Mouse (Mus musculus) ES-E14 (cell line): Measurements from ENCODE around the gene Dda1. TPM values are rescaled to one million over a fixed set of nuclear protein-coding genes. Genes with fewer than 3 reads are reported as not detected.

ENCODE experiments used
- DNase-seq: peaks from one replicate; pipeline ENCODE4 v3.0.0-alpha.2; 2013; ENCODE audit warnings: low read depth, low spot score
- H3K27ac ChIP-seq: 2 replicates; pipeline ENCODE4 v1.5.1; 2012; ENCODE audit warnings: low read depth, mild to moderate bottlenecking, low read length, moderate library complexity, mixed read lengths; ENCODE audit not compliant: poor library complexity, insufficient read depth, severe bottlenecking
- H3K36me3 ChIP-seq: 2 replicates; pipeline ENCODE4 v1.6.1; 2012; ENCODE audit warnings: mild to moderate bottlenecking, low read length, moderate library complexity, mixed read lengths; ENCODE audit not compliant: control insufficient read depth, poor library complexity, insufficient read depth, severe bottlenecking
- H3K4me1 ChIP-seq, 2 experiments: fragments of 150-350 bp in 1 of 2; sonication (generic) in 1 of 2; 2 replicates each; pipeline ENCODE4 v1.6.1; 2012; ENCODE audit warnings: low read length in 2 of 2, mild to moderate bottlenecking in 1 of 2, mixed read lengths in 1 of 2; ENCODE audit not compliant: control insufficient read depth in 2 of 2, insufficient read depth in 2 of 2, poor library complexity in 1 of 2
- H3K4me3 ChIP-seq, 2 experiments: fragments of 150-350 bp in 1 of 2; sonication (generic) in 1 of 2; 2 replicates each; pipeline ENCODE4 v1.5.1; 2012; ENCODE audit warnings: low read length in 2 of 2, low read depth in 1 of 2, mild to moderate bottlenecking in 1 of 2, mixed read lengths in 1 of 2; ENCODE audit not compliant: insufficient read depth in 1 of 2, poor library complexity in 1 of 2, severe bottlenecking in 1 of 2
- H3K9ac ChIP-seq: 2 replicates; pipeline ENCODE4 v1.6.1; 2012; ENCODE audit warnings: low read depth, mild to moderate bottlenecking, low read length, mixed read lengths; ENCODE audit not compliant: poor library complexity, insufficient read depth, severe bottlenecking
- H3K9me3 ChIP-seq: fragments of 150-350 bp; sonication (generic); 2 replicates; pipeline ENCODE4 v1.6.1; 2012; ENCODE audit warnings: low read depth, mild to moderate bottlenecking, low read length; ENCODE audit not compliant: control insufficient read depth, insufficient read depth
- CHD2 ChIP-seq: IDR thresholded peaks from 2 replicates; pipeline ENCODE4 v1.6.1; 2014; ENCODE audit warnings: mild to moderate bottlenecking, low read depth, low read length, inconsistent platforms
- HCFC1 ChIP-seq: IDR thresholded peaks from 2 replicates; pipeline ENCODE4 v1.6.1; 2012; ENCODE audit warnings: low read length, inconsistent platforms, borderline replicate concordance; ENCODE audit not compliant: insufficient read depth
- MAFK ChIP-seq: IDR thresholded peaks from 2 replicates; pipeline ENCODE4 v1.6.1; 2014; ENCODE audit warnings: mild to moderate bottlenecking, low read depth, low read length, inconsistent platforms; ENCODE audit not compliant: insufficient read depth
- ZC3H11A ChIP-seq: IDR thresholded peaks from 2 replicates; pipeline ENCODE4 v1.6.1; 2012; ENCODE audit warnings: low read depth, mild to moderate bottlenecking, inconsistent platforms, low read length, borderline replicate concordance
- ZNF384 ChIP-seq: IDR thresholded peaks from 2 replicates; pipeline ENCODE4 v1.6.1; 2012; ENCODE audit warnings: low read depth, low read length, inconsistent platforms
- in situ Hi-C, 2 experiments: fragments of 600-800 bp; cut with MboI; formaldehyde crosslinking; loops; one replicate each; pipeline ENCODE4 v1.15.1; 2025; ENCODE audit warnings: low sequenced_read_pairs in 2 of 2, inconsistent platforms in 1 of 2; ENCODE audit not compliant: unreplicated experiment in 2 of 2
- total RNA-seq: library from RNA; depleted of rRNA; stranded (reverse); fragments of 300-350 nt; gene quantifications from 2 replicates; pipeline ENCODE4 v1.2.3, GENCODE M21; 2012

The Dda1 gene
- total RNA-seq, 1 experiment = 65.1 TPM

- no peak for DNase-seq
- TF ChIP-seq HCFC1 (no peak), MAFK (no peak), CHD2 (no peak), ZNF384 (no peak), ZC3H11A (no peak)
- Histone ChIP-seq H3K4me1 (peaks cover 5 to 9% of the 10 kb centered on the region in 2 experiments; a peak in 2 of 4 replicates), H3K9me3 (no peaks in the 10 kb centered on the region), H3K9ac (peak overlapping the region; percentile 75; the same call in 1 of the 2 replicates), H3K4me3 (peak overlapping the region; percentile 82 to 85; a peak in 3 of 4 replicates), H3K27ac (0 out of 2 replicates have a peak overlapping the region, but pooled peaks have one; percentile 1), H3K36me3 (peaks cover 40% of the 10 kb centered on the region)
- in situ Hi-C loops = no loop called here
Measured at GRCm38 (mm10) chr8:71470146-71470912, 1.3 kb downstream of the Dda1 start.

- no peak overlapping the region for H3K4me3 ChIP-seq
- peaks cover 38% of the 10 kb centered on the region for H3K36me3 ChIP-seq
- DNase-seq = no peak
- H3K9me3 ChIP-seq = no peaks in the 10 kb centered on the region
- TF ChIP-seq ZNF384 (no peak), MAFK (no peak), CHD2 (no peak), HCFC1 (no peak), ZC3H11A (no peak)
- H3K4me1 ChIP-seq = peaks cover 2 to 9% of the 10 kb centered on the region in 2 experiments; a peak in 2 of 4 replicates
- H3K27ac ChIP-seq = no peak overlapping the region
- no peak overlapping the region for H3K9ac ChIP-seq
- in situ Hi-C loops = no loop called here
Measured at GRCm38 (mm10) chr8:71470913-71471255, 1.9 kb downstream of the Dda1 start.

- Histone ChIP-seq H3K27ac (no peak overlapping the region), H3K36me3 (peaks cover 37% of the 10 kb centered on the region), H3K9ac (0 out of 2 replicates have a peak overlapping the region, but pooled peaks have one; percentile 0), H3K9me3 (no peaks in the 10 kb centered on the region), H3K4me3 (no peak overlapping the region; a peak in 1 of 4 replicates), H3K4me1 (peaks cover 2 to 9% of the 10 kb centered on the region in 2 experiments; a peak in 2 of 4 replicates)
- TF ChIP-seq ZC3H11A (no peak), ZNF384 (no peak), MAFK (no peak), CHD2 (no peak), HCFC1 (no peak)
- in situ Hi-C loops = no loop called here
- no peak for DNase-seq
Measured at GRCm38 (mm10) chr8:71471861-71472260, 2.9 kb downstream of the Dda1 start.

DNA sequence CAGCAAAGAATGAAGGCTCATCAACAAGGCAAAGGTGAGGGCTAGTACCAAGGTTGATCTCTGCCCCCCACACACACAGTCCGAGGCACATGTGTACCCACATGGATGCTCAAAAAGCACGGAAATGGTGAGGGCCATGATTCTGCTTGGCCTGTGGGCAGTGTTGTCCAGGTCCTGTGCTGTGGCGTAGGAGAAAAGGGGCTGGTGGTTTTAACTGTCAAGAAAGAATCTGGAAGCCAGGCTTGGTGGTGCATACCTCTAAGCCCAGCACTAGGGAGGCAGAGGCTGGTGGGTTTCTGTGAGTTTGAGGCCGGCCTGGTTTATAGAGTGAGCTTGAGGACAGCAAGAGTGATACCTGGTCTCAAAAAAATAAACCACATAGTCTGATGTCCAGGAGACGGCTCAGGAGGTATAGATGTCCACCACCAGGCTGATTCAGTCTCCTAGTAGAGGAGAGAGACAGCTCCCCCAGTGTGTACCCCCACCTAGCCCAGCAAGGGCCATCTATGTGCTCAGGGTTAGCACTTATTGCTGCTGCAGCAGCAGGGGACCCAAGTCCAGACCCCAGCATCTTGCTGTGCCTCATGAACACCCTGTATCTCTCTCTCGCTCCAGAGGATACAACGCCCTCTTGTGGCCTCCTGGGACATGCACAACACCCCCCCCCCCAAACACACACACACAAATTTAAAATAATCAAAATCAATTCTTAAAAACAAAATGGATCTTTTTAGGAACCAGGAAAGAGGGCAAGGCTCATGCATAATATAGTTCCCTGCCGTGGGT, 3.8 kb downstream of the Dda1 start:
- DNase-seq = no peak
- Histone ChIP-seq H3K9ac (no peak overlapping the region), H3K4me3 (no peak overlapping the region), H3K9me3 (no peaks in the 10 kb centered on the region), H3K36me3 (peaks cover 37% of the 10 kb centered on the region), H3K4me1 (peaks cover 2 to 11% of the 10 kb centered on the region in 2 experiments; a peak in 2 of 4 replicates), H3K27ac (no peak overlapping the region)
- in situ Hi-C loops = no loop called here
- TF ChIP-seq ZNF384 (no peak), CHD2 (no peak), MAFK (no peak), ZC3H11A (no peak), HCFC1 (no peak)
